Mouse (Mus musculus) thymus, postnatal 0 days (tissue): Measurements from ENCODE around the gene Rhobtb1. TPM values are rescaled to one million over a fixed set of nuclear protein-coding genes. Genes with fewer than 3 reads are reported as not detected.

Experiments
- DNase-seq: peaks from one replicate; pipeline ENCODE4 v3.0.0-alpha.2; 2015; ENCODE audit warnings: low spot score
- polyA plus RNA-seq: library from polyadenylated mRNA; unstranded; fragments of >200 nt; fragmentation: Nextera tagmentation; extraction: Ambion mirVana; gene quantifications from 2 replicates; pipeline ENCODE4 v1.2.1, GENCODE M21; 2015

Rhobtb1 gene
- 3.4 and 4.9 TPM in 2 replicates for polyA plus RNA-seq

- DNase-seq, result no peak
Observed at GRCm38 (mm10) chr10:69151045-69151444, at the start of gene Rhobtb1. Gene Rhobtb1, plus strand, starts transcription at chr10:69151434.

GRCm38 (mm10) chr10:69101988-69102387 lies 49.2 kb upstream of the Rhobtb1 start:
- peak; percentile 67 for DNase-seq

- no peak for DNase-seq
Observed at GRCm38 (mm10) chr10:69104143-69104882, 46.9 kb upstream of the Rhobtb1 start.

- no peak for DNase-seq
Observed at GRCm38 (mm10) chr10:69104883-69105225, 46.4 kb upstream of the Rhobtb1 start.

GRCm38 (mm10) chr10:69106796-69107195 lies 44.4 kb upstream of the Rhobtb1 start:
- DNase-seq, result no peak

GRCm38 (mm10) chr10:69107253-69107652 lies 44.0 kb upstream of the Rhobtb1 start:
- DNase-seq, result no peak

GRCm38 (mm10) chr10:69114384-69114783 lies 36.9 kb upstream of the Rhobtb1 start:
- no peak for DNase-seq

- no peak for DNase-seq
Observed at GRCm38 (mm10) chr10:69117996-69118395, 33.2 kb upstream of the Rhobtb1 start.

- DNase-seq, result no peak
Observed at GRCm38 (mm10) chr10:69118893-69119292, 32.3 kb upstream of the Rhobtb1 start.

GRCm38 (mm10) chr10:69119456-69119855 lies 31.8 kb upstream of the Rhobtb1 start:
- DNase-seq, result no peak

GRCm38 (mm10) chr10:69126546-69126945 lies 24.7 kb upstream of the Rhobtb1 start:
- DNase-seq, result no peak

- no peak for DNase-seq
Observed at GRCm38 (mm10) chr10:69128531-69128930, 22.7 kb upstream of the Rhobtb1 start.

- DNase-seq, result no peak
Observed at GRCm38 (mm10) chr10:69130613-69131012, 20.6 kb upstream of the Rhobtb1 start.

GRCm38 (mm10) chr10:69134356-69134755 lies 16.9 kb upstream of the Rhobtb1 start:
- no peak for DNase-seq

- no peak for DNase-seq
Observed at GRCm38 (mm10) chr10:69136241-69136828, 14.9 kb upstream of the Rhobtb1 start.

GRCm38 (mm10) chr10:69149252-69149651 lies 2.0 kb upstream of the Rhobtb1 start:
- DNase-seq, result no peak

- no peak for DNase-seq
Observed at GRCm38 (mm10) chr10:69152971-69153370, 1.7 kb downstream of the Rhobtb1 start.

GRCm38 (mm10) chr10:69155428-69156175 lies 4.4 kb downstream of the Rhobtb1 start:
- DNase-seq, result no peak

GRCm38 (mm10) chr10:69156462-69156861 lies 5.2 kb downstream of the Rhobtb1 start:
- DNase-seq, result no peak

- DNase-seq, result no peak
Observed at GRCm38 (mm10) chr10:69157471-69157870, 6.2 kb downstream of the Rhobtb1 start.

- DNase-seq, result peak; percentile 74
Observed at GRCm38 (mm10) chr10:69160877-69161276, 9.6 kb downstream of the Rhobtb1 start.

GRCm38 (mm10) chr10:69161503-69161902 lies 10.3 kb downstream of the Rhobtb1 start:
- DNase-seq, result no peak
